Mouse (Mus musculus) kidney, adult 2 months (tissue): Measurements from ENCODE around the gene 1700016H13Rik. TPM values are rescaled to one million over a fixed set of nuclear protein-coding genes. Genes with fewer than 3 reads are reported as not detected.

ENCODE experiments used
- DNase-seq: peaks from one replicate; pipeline ENCODE4 v3.0.0; 2021
- H3K27ac ChIP-seq: fragments of 200-500 bp; 2 replicates; pipeline ENCODE4 v1.5.1; 2012; ENCODE audit warnings: low read depth, low read length, control low read depth, inconsistent platforms; ENCODE audit not compliant: insufficient read depth
- H3K27me3 ChIP-seq: fragments of 200-500 bp; replicated peaks from 2 replicates; pipeline ENCODE4 v1.6.1; 2012; ENCODE audit warnings: mild to moderate bottlenecking, moderate library complexity, low read length, inconsistent platforms; ENCODE audit not compliant: control insufficient read depth, insufficient read depth
- H3K36me3 ChIP-seq: fragments of 200-500 bp; 2 replicates; pipeline ENCODE4 v1.6.1; 2012; ENCODE audit warnings: mild to moderate bottlenecking, moderate library complexity, low read length, inconsistent platforms; ENCODE audit not compliant: control insufficient read depth, insufficient read depth
- H3K4me1 ChIP-seq: fragments of 200-500 bp; 2 replicates; pipeline ENCODE4 v1.6.1; 2011; ENCODE audit warnings: low read length; ENCODE audit not compliant: control insufficient read depth, insufficient read depth
- H3K4me3 ChIP-seq: fragments of 200-500 bp; 2 replicates; pipeline ENCODE4 v1.5.1; 2011; ENCODE audit warnings: mild to moderate bottlenecking, low read depth, low read length, control low read depth; ENCODE audit not compliant: insufficient read depth
- CTCF ChIP-seq: fragments of 200-500 bp; conservative IDR thresholded peaks from 2 replicates; pipeline ENCODE4 v1.5.1; 2011; ENCODE audit warnings: low read depth, mild to moderate bottlenecking, control low read depth, low read length, moderate library complexity, mixed read lengths; ENCODE audit not compliant: insufficient read depth, insufficient read length
- POLR2A ChIP-seq: fragments of 200-500 bp; IDR thresholded peaks from one replicate; pipeline ENCODE4 v1.6.1; 2011; ENCODE audit warnings: low read depth, low read length, control low read depth
- WGBS: fragments of 180-500 bp; shearing (Covaris S2); methylation state at CpG from one replicate; pipeline ENCODE4 v1.1.7; 2018; 5-methylcytosine and 5-hydroxymethylcytosine counted together
- polyA plus RNA-seq: library from polyadenylated mRNA; depleted of rRNA; stranded (reverse); fragments of >200 nt; gene quantifications from 2 replicates; pipeline ENCODE4 v1.2.3, GENCODE M21; 2012; rRNA removed

Gene 1700016H13Rik
- polyA plus RNA-seq: 0.15 TPM in 1 of 2 replicates, not detected in the other

GRCm38 (mm10) chr5:103655346-103656118 lies at the start of gene 1700016H13Rik:
Gene 1700016H13Rik (minus strand): TSS chr5:103656010.
- peak; percentile 72 for DNase-seq
- no peak within 1 kb of the TSS for H3K27ac ChIP-seq
- no peaks in the 10 kb centered on the region for H3K4me1 ChIP-seq
- no peaks in the 10 kb centered on the region for H3K36me3 ChIP-seq
- 6% methylated on average over 56 of the region's 56 CpGs for WGBS
- TF ChIP-seq POLR2A (no peak), CTCF (peak; percentile 54)
- peak within 1 kb of the TSS; percentile 34 for H3K4me3 ChIP-seq
- no peaks in the 10 kb centered on the region for H3K27me3 ChIP-seq

GRCm38 (mm10) chr5:103705331-103705730 lies 49.5 kb upstream of the 1700016H13Rik start:
- Histone ChIP-seq H3K27ac (no peak overlapping the region), H3K4me1 (no peaks in the 10 kb centered on the region), H3K27me3 (no peaks in the 10 kb centered on the region), H3K36me3 (no peaks in the 10 kb centered on the region), H3K4me3 (no peak overlapping the region)
- no peak for DNase-seq
- WGBS: 86% methylated on average over 4 of the region's 4 CpGs
- TF ChIP-seq POLR2A: no peak
- no peak for TF ChIP-seq CTCF

GRCm38 (mm10) chr5:103702527-103702926 lies 46.7 kb upstream of the 1700016H13Rik start:
- H3K27ac ChIP-seq: no peak overlapping the region
- H3K36me3 ChIP-seq: no peaks in the 10 kb centered on the region
- peaks cover 3% of the 10 kb centered on the region; the same call in 1 of the 2 replicates for H3K4me1 ChIP-seq
- DNase-seq: no peak
- no peak overlapping the region for H3K4me3 ChIP-seq
- no peak for TF ChIP-seq CTCF
- TF ChIP-seq POLR2A: no peak
- no peaks in the 10 kb centered on the region for H3K27me3 ChIP-seq
- 79% methylated on average over 6 of the region's 6 CpGs for WGBS

GRCm38 (mm10) chr5:103701466-103701865 lies 45.7 kb upstream of the 1700016H13Rik start:
- Histone ChIP-seq H3K4me3 (no peak overlapping the region), H3K27me3 (no peaks in the 10 kb centered on the region), H3K36me3 (no peaks in the 10 kb centered on the region), H3K4me1 (peaks cover 6% of the 10 kb centered on the region; the same call in 1 of the 2 replicates), H3K27ac (no peak overlapping the region)
- DNase-seq: no peak
- 79% methylated on average over 3 of the region's 3 CpGs for WGBS
- TF ChIP-seq CTCF: peak; percentile 39
- TF ChIP-seq POLR2A: no peak

- H3K27me3 ChIP-seq: no peaks in the 10 kb centered on the region
- H3K4me3 ChIP-seq: no peak overlapping the region
- TF ChIP-seq CTCF (no peak), POLR2A (no peak)
- H3K4me1 ChIP-seq: peaks cover 6% of the 10 kb centered on the region; the same call in 1 of the 2 replicates
- 88% methylated on average over 2 of the region's 2 CpGs for WGBS
- H3K36me3 ChIP-seq: no peaks in the 10 kb centered on the region
- no peak for DNase-seq
- no peak overlapping the region for H3K27ac ChIP-seq
Observed at GRCm38 (mm10) chr5:103700661-103701060, 44.9 kb upstream of the 1700016H13Rik start.

GRCm38 (mm10) chr5:103699537-103699936 lies 43.7 kb upstream of the 1700016H13Rik start:
- Histone ChIP-seq H3K27me3 (no peaks in the 10 kb centered on the region), H3K4me3 (no peak overlapping the region), H3K27ac (no peak overlapping the region), H3K36me3 (no peaks in the 10 kb centered on the region), H3K4me1 (peaks cover 6% of the 10 kb centered on the region; the same call in 1 of the 2 replicates)
- no peak for DNase-seq
- no peak for TF ChIP-seq CTCF
- TF ChIP-seq POLR2A: no peak
- WGBS: 34% methylated on average over 4 of the region's 4 CpGs

GRCm38 (mm10) chr5:103698577-103698976 lies 42.8 kb upstream of the 1700016H13Rik start:
- DNase-seq: peak; percentile 47
- H3K36me3 ChIP-seq: no peaks in the 10 kb centered on the region
- H3K27me3 ChIP-seq: no peaks in the 10 kb centered on the region
- H3K27ac ChIP-seq: no peak overlapping the region
- WGBS: 55% methylated on average over 4 of the region's 4 CpGs
- H3K4me3 ChIP-seq: no peak overlapping the region
- TF ChIP-seq CTCF: no peak
- TF ChIP-seq POLR2A: no peak
- peaks cover 6% of the 10 kb centered on the region for H3K4me1 ChIP-seq
